Mouse (Mus musculus) MEL (cell line): ENCODE data around the gene Net1. TPM values are rescaled to one million over a fixed set of nuclear protein-coding genes. Genes with fewer than 3 reads are reported as not detected.

ENCODE experiments used
- DNase-seq: peaks from one replicate; pipeline ENCODE4 v3.0.0; 2011; ENCODE audit warnings: low read depth, low spot score
- H3K27ac ChIP-seq: 2 replicates; pipeline ENCODE4 v1.5.1; 2012; ENCODE audit warnings: low read depth, mild to moderate bottlenecking, control low read depth, low read length, moderate library complexity; ENCODE audit not compliant: control insufficient read depth
- H3K27me3 ChIP-seq, 2 experiments: fragments of 150-350 bp in 1 of 2; sonication (generic) in 1 of 2; 2 replicates each; pipeline ENCODE4 v1.6.1; 2012; ENCODE audit warnings: low read length in 2 of 2, mild to moderate bottlenecking in 2 of 2, improper control_type of control experiment in 1 of 2, moderate library complexity in 1 of 2; ENCODE audit not compliant: insufficient read depth in 2 of 2, control insufficient read depth in 1 of 2
- H3K36me3 ChIP-seq, 2 experiments: 2 replicates each; pipeline ENCODE4 v1.6.1; 2012 to 2014; ENCODE audit warnings: low read length in 2 of 2, improper control_type of control experiment in 1 of 2, inconsistent platforms in 1 of 2, mild to moderate bottlenecking in 1 of 2; ENCODE audit not compliant: insufficient read depth in 2 of 2, control insufficient read depth in 1 of 2
- H3K4me1 ChIP-seq, 2 experiments: fragments of 150-350 bp in 1 of 2; sonication (generic) in 1 of 2; 2 replicates each; pipeline ENCODE4 v1.6.1; 2012; ENCODE audit warnings: low read length in 2 of 2, improper control_type of control experiment in 1 of 2, mild to moderate bottlenecking in 1 of 2; ENCODE audit not compliant: insufficient read depth in 2 of 2, control insufficient read depth in 1 of 2
- H3K4me3 ChIP-seq, 2 experiments: fragments of 150-350 bp in 1 of 2; sonication (generic) in 1 of 2; 2 replicates each; pipeline ENCODE4 v1.5.1; 2012; ENCODE audit warnings: low read depth in 2 of 2, low read length in 2 of 2, mild to moderate bottlenecking in 2 of 2, moderate library complexity in 2 of 2, control low read depth in 1 of 2, improper control_type of control experiment in 1 of 2; ENCODE audit not compliant: control insufficient read depth in 1 of 2, insufficient read depth in 1 of 2
- H3K79me2 ChIP-seq: 2 replicates; pipeline ENCODE4 v1.6.1; 2012; ENCODE audit warnings: mild to moderate bottlenecking, low read length, moderate library complexity; ENCODE audit not compliant: control insufficient read depth, poor library complexity, insufficient read depth
- H3K9ac ChIP-seq: 2 replicates; pipeline ENCODE4 v1.6.1; 2012; ENCODE audit warnings: low read depth, mild to moderate bottlenecking, control low read depth, low read length, moderate library complexity; ENCODE audit not compliant: control insufficient read depth, poor library complexity, severe bottlenecking
- H3K9me3 ChIP-seq: fragments of 150-350 bp; sonication (generic); replicated peaks from 2 replicates; pipeline ENCODE4 v1.6.1; 2012; ENCODE audit warnings: mild to moderate bottlenecking, low read length, improper control_type of control experiment, moderate library complexity; ENCODE audit not compliant: insufficient read depth
- BHLHE40 ChIP-seq: IDR thresholded peaks from 2 replicates; pipeline ENCODE4 v1.6.1; 2012; ENCODE audit warnings: low read depth, mild to moderate bottlenecking, inconsistent platforms, low read length, improper control_type of control experiment, borderline replicate concordance
- CHD1 ChIP-seq: IDR thresholded peaks from 2 replicates; pipeline ENCODE4 v1.6.1; 2012; ENCODE audit warnings: low read depth, mild to moderate bottlenecking, inconsistent platforms, low read length, improper control_type of control experiment
- CHD2 ChIP-seq: IDR thresholded peaks from 2 replicates; pipeline ENCODE4 v1.6.1; 2011; ENCODE audit warnings: low read length, improper control_type of control experiment
- CTCF ChIP-seq, 3 experiments: IDR thresholded peaks in 2 of 3; conservative IDR thresholded peaks in 1 of 3; 2 replicates each; pipeline ENCODE4 v1.5.1; 2011 to 2012; ENCODE audit warnings: low read length in 3 of 3, low read depth in 2 of 3, mild to moderate bottlenecking in 2 of 3, improper control_type of control experiment in 1 of 3, inconsistent platforms in 1 of 3, mixed read lengths in 1 of 3, moderate library complexity in 1 of 3; ENCODE audit not compliant: control insufficient read depth in 1 of 3, insufficient read depth in 1 of 3, poor library complexity in 1 of 3, severe bottlenecking in 1 of 3
- E2F4 ChIP-seq: IDR thresholded peaks from 2 replicates; pipeline ENCODE4 v1.6.1; 2011; ENCODE audit warnings: low read depth, low read length, improper control_type of control experiment, borderline replicate concordance
- EP300 ChIP-seq, 2 experiments: IDR thresholded peaks; 2 replicates each; pipeline ENCODE4 v1.6.1; 2011; ENCODE audit warnings: improper control_type of control experiment in 2 of 2, low read length in 2 of 2, low read depth in 1 of 2, mild to moderate bottlenecking in 1 of 2
- ETS1 ChIP-seq: IDR thresholded peaks from 2 replicates; pipeline ENCODE4 v1.6.1; 2012; ENCODE audit warnings: low read depth, mild to moderate bottlenecking, inconsistent platforms, low read length, improper control_type of control experiment, moderate library complexity
- GABPA ChIP-seq: IDR thresholded peaks from 2 replicates; pipeline ENCODE4 v1.6.1; 2012; ENCODE audit warnings: low read depth, mild to moderate bottlenecking, inconsistent platforms, low read length, improper control_type of control experiment, moderate library complexity
- GATA1 ChIP-seq: IDR thresholded peaks from 2 replicates; pipeline ENCODE4 v1.6.1; 2011; ENCODE audit warnings: low read depth, low read length, improper control_type of control experiment
- HCFC1 ChIP-seq: IDR thresholded peaks from 2 replicates; pipeline ENCODE4 v1.6.1; 2012; ENCODE audit warnings: low read depth, mild to moderate bottlenecking, inconsistent platforms, low read length, improper control_type of control experiment, moderate library complexity
- JUND ChIP-seq: IDR thresholded peaks from 2 replicates; pipeline ENCODE4 v1.6.1; 2011; ENCODE audit warnings: low read depth, mild to moderate bottlenecking, improper control_type of control experiment, low read length
- KAT2A ChIP-seq: conservative IDR thresholded peaks from 2 replicates; pipeline ENCODE4 v1.6.1; 2012; ENCODE audit warnings: low read depth, low read length, improper control_type of control experiment, inconsistent platforms
- MAFK ChIP-seq: IDR thresholded peaks from 2 replicates; pipeline ENCODE4 v1.6.1; 2011; ENCODE audit warnings: low read depth, mild to moderate bottlenecking, low read length, improper control_type of control experiment, borderline replicate concordance
- MAX ChIP-seq: IDR thresholded peaks from 2 replicates; pipeline ENCODE4 v1.6.1; 2011; ENCODE audit warnings: low read length, improper control_type of control experiment
- MAZ ChIP-seq: IDR thresholded peaks from 2 replicates; pipeline ENCODE4 v1.6.1; 2012; ENCODE audit warnings: low read depth, mild to moderate bottlenecking, inconsistent platforms, low read length, improper control_type of control experiment
- MEF2A ChIP-seq: IDR thresholded peaks from 2 replicates; pipeline ENCODE4 v1.6.1; 2014; ENCODE audit warnings: low read depth, mild to moderate bottlenecking, inconsistent platforms, low read length, improper control_type of control experiment; ENCODE audit not compliant: poor library complexity, insufficient replicate concordance, severe bottlenecking; ENCODE audit errors: extremely low read depth
- MXI1 ChIP-seq: IDR thresholded peaks from 2 replicates; pipeline ENCODE4 v1.6.1; 2011; ENCODE audit warnings: mild to moderate bottlenecking, low read depth, low read length, improper control_type of control experiment
- MYB ChIP-seq: IDR thresholded peaks from 2 replicates; pipeline ENCODE4 v1.6.1; 2011; ENCODE audit warnings: mild to moderate bottlenecking, low read depth, low read length, improper control_type of control experiment
- MYC ChIP-seq: IDR thresholded peaks from 2 replicates; pipeline ENCODE4 v1.6.1; 2011; ENCODE audit warnings: low read depth, mild to moderate bottlenecking, low read length, improper control_type of control experiment, moderate library complexity
- NELFE ChIP-seq: IDR thresholded peaks from 2 replicates; pipeline ENCODE4 v1.6.1; 2011; ENCODE audit warnings: low read depth, low read length, improper control_type of control experiment
- NRF1 ChIP-seq: IDR thresholded peaks from 2 replicates; pipeline ENCODE4 v1.6.1; 2014; ENCODE audit warnings: low read depth, mild to moderate bottlenecking, inconsistent platforms, low read length, improper control_type of control experiment, moderate library complexity; ENCODE audit not compliant: poor library complexity, insufficient read depth, severe bottlenecking
- POLR2A ChIP-seq, 2 experiments: IDR thresholded peaks; 2 replicates each; pipeline ENCODE4 v1.6.1; 2011 to 2012; ENCODE audit warnings: low read length in 2 of 2, mild to moderate bottlenecking in 2 of 2, control low read depth in 1 of 2, improper control_type of control experiment in 1 of 2, low read depth in 1 of 2, moderate library complexity in 1 of 2; ENCODE audit not compliant: control insufficient read depth in 1 of 2, insufficient read depth in 1 of 2, poor library complexity in 1 of 2
- POLR2AphosphoS2 ChIP-seq: IDR thresholded peaks from 2 replicates; pipeline ENCODE4 v1.6.1; 2011; ENCODE audit warnings: low read length, improper control_type of control experiment
- POLR2AphosphoS5 ChIP-seq: IDR thresholded peaks from 2 replicates; pipeline ENCODE4 v1.6.1; 2012; ENCODE audit warnings: low read depth, borderline replicate concordance, mild to moderate bottlenecking, inconsistent platforms, low read length, moderate library complexity, mixed read lengths
- RAD21 ChIP-seq: IDR thresholded peaks from 2 replicates; pipeline ENCODE4 v1.6.1; 2011; ENCODE audit warnings: mild to moderate bottlenecking, low read depth, low read length, improper control_type of control experiment
- SIN3A ChIP-seq: IDR thresholded peaks from 2 replicates; pipeline ENCODE4 v1.6.1; 2012; ENCODE audit warnings: low read length, improper control_type of control experiment, inconsistent platforms
- SMC3 ChIP-seq: IDR thresholded peaks from 2 replicates; pipeline ENCODE4 v1.6.1; 2011; ENCODE audit warnings: low read depth, low read length, improper control_type of control experiment
- TBP ChIP-seq: IDR thresholded peaks from 2 replicates; pipeline ENCODE4 v1.8.0; 2011; ENCODE audit warnings: low read depth, low read length, improper control_type of control experiment
- TCF12 ChIP-seq: IDR thresholded peaks from 2 replicates; pipeline ENCODE4 v1.6.1; 2014; ENCODE audit warnings: low read depth, mild to moderate bottlenecking, inconsistent platforms, low read length, improper control_type of control experiment, moderate library complexity
- UBTF ChIP-seq: IDR thresholded peaks from 2 replicates; pipeline ENCODE4 v1.6.1; 2012; ENCODE audit warnings: low read depth, mild to moderate bottlenecking, inconsistent platforms, low read length, improper control_type of control experiment, moderate library complexity, borderline replicate concordance; ENCODE audit not compliant: insufficient read depth
- USF1 ChIP-seq: IDR thresholded peaks from 2 replicates; pipeline ENCODE4 v1.6.1; 2014; ENCODE audit warnings: low read depth, mild to moderate bottlenecking, inconsistent platforms, low read length, improper control_type of control experiment, moderate library complexity
- USF2 ChIP-seq, 2 experiments: IDR thresholded peaks; 2 replicates each; pipeline ENCODE4 v1.6.1; 2011 to 2012; ENCODE audit warnings: improper control_type of control experiment in 2 of 2, low read length in 2 of 2, borderline replicate concordance in 1 of 2, inconsistent platforms in 1 of 2, low read depth in 1 of 2, mild to moderate bottlenecking in 1 of 2; ENCODE audit not compliant: insufficient read depth in 1 of 2
- ZC3H11A ChIP-seq: IDR thresholded peaks from 2 replicates; pipeline ENCODE4 v1.6.1; 2012; ENCODE audit warnings: low read depth, mild to moderate bottlenecking, inconsistent platforms, low read length, improper control_type of control experiment
- ZKSCAN1 ChIP-seq: IDR thresholded peaks from 2 replicates; pipeline ENCODE4 v1.6.1; 2012; ENCODE audit warnings: low read depth, mild to moderate bottlenecking, inconsistent platforms, low read length, improper control_type of control experiment, moderate library complexity
- ZMIZ1 ChIP-seq: IDR thresholded peaks from 2 replicates; pipeline ENCODE4 v1.6.1; 2012; ENCODE audit warnings: low read depth, mild to moderate bottlenecking, inconsistent platforms, low read length, improper control_type of control experiment, moderate library complexity
- polyA plus RNA-seq, 2 experiments: library from polyadenylated mRNA; stranded (reverse) in 1 of 2; unstranded in 1 of 2; fragments of >175 nt in 1 of 2; fragments of >200 nt in 1 of 2; gene quantifications; 2 replicates each; pipeline versions ENCODE4 v1.2.1 to v1.2.4; 2012; ENCODE audit warnings: low replicate concordance in 2 of 2, low read depth in 1 of 2; ENCODE audit not compliant: insufficient read length in 2 of 2, insufficient read depth in 1 of 2, missing spikeins in 1 of 2
- total RNA-seq: library from RNA; depleted of rRNA; stranded (reverse); fragments of 300-350 nt; gene quantifications from 2 replicates; pipeline ENCODE4 v1.2.3, GENCODE M21; 2012; rRNA removed

Net1 gene
- total RNA-seq (29.2 and 29.8 TPM in 2 replicates), polyA plus RNA-seq (100 to 1,000 TPM in 1 of 2 experiments, 10 to 100 TPM in 1; 63.2 to 125 TPM)

DNA sequence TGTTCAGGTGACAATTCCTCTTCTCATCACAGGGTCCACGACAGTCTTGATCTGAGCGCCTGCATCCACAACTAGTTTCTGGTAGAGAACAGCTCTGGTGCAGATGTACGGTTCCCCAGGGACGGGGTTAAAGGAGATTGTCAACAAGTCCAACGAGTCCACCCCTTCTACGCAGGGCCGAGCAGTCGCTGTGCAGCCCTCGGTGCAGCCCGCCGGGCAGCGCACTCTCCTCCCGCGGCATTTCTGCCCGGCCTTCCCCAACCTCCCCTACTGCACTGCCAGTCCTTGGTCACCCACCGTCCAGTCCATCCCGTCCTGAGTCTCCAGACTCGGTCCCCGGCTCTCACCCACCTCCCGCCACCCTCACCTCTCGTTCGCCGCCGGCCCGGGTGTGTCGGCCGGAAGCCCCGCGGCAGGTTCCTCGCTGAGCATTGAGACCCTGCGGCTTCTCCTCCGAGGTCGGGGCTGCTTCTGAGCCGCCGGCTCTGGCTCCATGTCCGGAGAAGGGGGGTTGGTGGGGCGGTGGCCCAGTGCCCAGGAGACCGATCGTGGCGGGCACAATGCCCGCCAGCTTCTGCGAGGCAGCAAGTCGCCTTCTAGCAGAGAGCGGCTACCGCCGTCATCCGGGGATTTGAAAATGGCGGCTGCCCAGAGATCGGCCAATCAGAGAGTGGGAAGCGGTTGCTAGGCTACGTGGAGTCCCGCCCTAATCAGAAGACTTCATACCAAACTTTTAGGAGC is at the start of gene Net1, which contains the start of gene Tubal3:
TSS of gene Net1 (minus strand) at position 650 of the 741 bp plus-strand sequence.
TSS of gene Tubal3 (plus strand) at position 704 of the 741 bp plus-strand sequence.
- H3K4me3 ChIP-seq = peak within 1 kb of the TSS; percentile 75 to 89
- peaks cover 0 to 18% of the 10 kb centered on the region in 2 experiments; a peak in 2 of 4 replicates for H3K36me3 ChIP-seq
- DNase-seq = peak; percentile 94
- peak within 1 kb of the TSS; percentile 86 for H3K9ac ChIP-seq
- no peaks in the 10 kb centered on the region for H3K9me3 ChIP-seq
- peak within 1 kb of the TSS; percentile 34 for H3K27ac ChIP-seq
- TF ChIP-seq MAFK = no peak
- no peak for TF ChIP-seq RAD21
- TF ChIP-seq CHD2 = no peak
- TF ChIP-seq ZMIZ1 = peak; percentile 48; the same call in 1 of the 2 replicates
- no peak for TF ChIP-seq MAZ
- TF ChIP-seq TCF12 = no peak
- TF ChIP-seq HCFC1 = peak; percentile 77
- no peak for TF ChIP-seq BHLHE40
- TF ChIP-seq MXI1 = peak; percentile 34
- TF ChIP-seq UBTF = peak; percentile 81; the same call in 1 of the 2 replicates
- TF ChIP-seq ZKSCAN1 = no peak
- TF ChIP-seq MEF2A = no peak
- peak; percentile 80 for TF ChIP-seq POLR2AphosphoS2
- TF ChIP-seq KAT2A = no peak
- no peak for TF ChIP-seq MYC
- TF ChIP-seq SIN3A = peak; percentile 90
- peak; percentile 87; the same call in 1 of the 2 replicates for TF ChIP-seq E2F4
- no peak for TF ChIP-seq ETS1
- no peak for TF ChIP-seq MYB
- TF ChIP-seq SMC3 = no peak
- no peak for TF ChIP-seq EP300 (IDR thresholded peaks at IDR 0.05; ENCODE audit: low read depth in 1 of 2, low read length in 2 of 2)
- no peak for TF ChIP-seq GATA1
- no peak for TF ChIP-seq MAX
- TF ChIP-seq POLR2A (IDR thresholded peaks at IDR 0.05; ENCODE audit: control insufficient read depth in 1 of 2, insufficient read depth in 1 of 2, low read depth in 1 of 2, low read length in 2 of 2, poor library complexity in 1 of 2) = peak; percentile 81 to 95
- TF ChIP-seq ZC3H11A = no peak
- TF ChIP-seq CTCF (IDR thresholded peaks at IDR 0.05 in 2 of 3, conservative IDR thresholded peaks at IDR 0.05 in 1 of 3; ENCODE audit: control insufficient read depth in 1 of 3, insufficient read depth in 1 of 3, low read depth in 2 of 3, low read length in 3 of 3, poor library complexity in 1 of 3, severe bottlenecking in 1 of 3) = no peak
- TF ChIP-seq NELFE = peak; percentile 89
- no peak for TF ChIP-seq CHD1
- TF ChIP-seq USF1 = no peak
- no peak for TF ChIP-seq GABPA
- no peak for TF ChIP-seq NRF1
- TF ChIP-seq POLR2AphosphoS5 = no peak
- no peak for TF ChIP-seq USF2 (IDR thresholded peaks at IDR 0.05; ENCODE audit: borderline replicate concordance in 1 of 2, insufficient read depth in 1 of 2, low read depth in 1 of 2, low read length in 2 of 2)
- no peak for TF ChIP-seq JUND
- TF ChIP-seq TBP = peak; percentile 78
- H3K27me3 ChIP-seq = no peaks in the 10 kb centered on the region
- peaks cover 15% of the 10 kb centered on the region for H3K79me2 ChIP-seq
- H3K4me1 ChIP-seq = peaks cover 11 to 13% of the 10 kb centered on the region in 2 experiments
